Mouse (Mus musculus) G1E (cell line): ENCODE measurements around the gene Dmrtc1c2. TPM values are rescaled to one million over a fixed set of nuclear protein-coding genes. Genes with fewer than 3 reads are reported as not detected.
"Not testable (repeated sequence)": the region's sequence is repeated elsewhere in the genome, so short reads cannot be mapped to it uniquely, and the experiment has no call there.

Experiments used
- ATAC-seq: 2 replicates; pipeline ENCODE4 v1.8.0; 2016; ENCODE audit warnings: mild to moderate bottlenecking; ENCODE audit not compliant: insufficient number of reproducible peaks, poor library complexity, low FRiP score, severe bottlenecking; ENCODE audit errors: extremely low read depth
- DNase-seq: peaks from one replicate; pipeline ENCODE4 v3.0.0; 2012; ENCODE audit warnings: low spot score
- H3K27me3 ChIP-seq: 2 replicates; pipeline ENCODE4 v1.6.1; 2012; ENCODE audit warnings: mild to moderate bottlenecking, low read length, inconsistent platforms; ENCODE audit not compliant: insufficient read depth
- H3K36me3 ChIP-seq: replicated peaks from 2 replicates; pipeline ENCODE3; 2012; ENCODE audit warnings: mild to moderate bottlenecking, inconsistent platforms
- H3K4me1 ChIP-seq: 2 replicates; pipeline ENCODE4 v1.6.1; 2012; ENCODE audit warnings: low read depth, low read length, inconsistent platforms, mixed read lengths; ENCODE audit not compliant: insufficient read depth
- H3K4me3 ChIP-seq: 2 replicates; pipeline ENCODE4 v1.5.1; 2012; ENCODE audit warnings: low read depth, mild to moderate bottlenecking, inconsistent platforms, low read length, moderate library complexity, mixed read lengths
- H3K9me3 ChIP-seq: replicated peaks from 2 replicates; pipeline ENCODE4 v1.6.1; 2012; ENCODE audit warnings: inconsistent platforms
- CTCF ChIP-seq: IDR thresholded peaks from 2 replicates; pipeline ENCODE4 v1.5.1; 2012; ENCODE audit warnings: low read depth, low read length, inconsistent platforms, mixed read lengths
- GATA1 ChIP-seq: IDR thresholded peaks from 2 replicates; pipeline ENCODE4 v1.6.1; 2012; ENCODE audit warnings: borderline replicate concordance, low read length, inconsistent platforms, mixed read lengths
- GATA2 ChIP-seq: IDR thresholded peaks from 2 replicates; pipeline ENCODE4 v1.6.1; 2012; ENCODE audit warnings: low read depth, low read length, inconsistent platforms, borderline replicate concordance
- POLR2AphosphoS5 ChIP-seq: IDR thresholded peaks from 2 replicates; pipeline ENCODE4 v1.6.1; 2012; ENCODE audit warnings: low read depth, low read length, inconsistent platforms; ENCODE audit not compliant: insufficient replicate concordance
- TAL1 ChIP-seq: conservative IDR thresholded peaks from 2 replicates; pipeline ENCODE4 v1.6.1; 2012; ENCODE audit warnings: low read depth, low read length, inconsistent platforms, mixed read lengths
- polyA plus RNA-seq: library from polyadenylated mRNA; stranded (reverse); fragments of >175 nt; gene quantifications from 2 replicates; pipeline ENCODE4 v1.2.3, GENCODE M21; 2012
- total RNA-seq, 2 experiments: library from RNA; stranded (forward) in 1 of 2; stranded (reverse) in 1 of 2; fragments of 200-1000 nt in 1 of 2; fragments of >200 nt in 1 of 2; fragmentation: Nextera tagmentation in 1 of 2; gene quantifications; 2 replicates each; pipeline ENCODE4 v1.2.3; 2014 to 2017

The Dmrtc1c2 gene
- total RNA-seq (2014; fragmentation: Nextera tagmentation) (not detected in 2 replicates), total RNA-seq (2017) (not detected in 2 replicates), polyA plus RNA-seq (not detected in 2 replicates)

- not testable (repeated sequence) for H3K4me3 ChIP-seq, DNase-seq, H3K36me3 ChIP-seq, H3K4me1 ChIP-seq, ATAC-seq, H3K27me3 ChIP-seq, H3K9me3 ChIP-seq
Measured at GRCm38 (mm10) chrX:102854516-102854915, at the start of gene Dmrtc1c2. TSS of gene Dmrtc1c2 (minus strand) at chrX:102854616.

GRCm38 (mm10) chrX:102867871-102868270 is 13.5 kb upstream of the Dmrtc1c2 start, which contains the start of gene 1700031F05Rik:
TSS of gene 1700031F05Rik (minus strand) at chrX:102867971.
- Histone ChIP-seq H3K9me3 (no peaks in the 10 kb centered on the region), H3K36me3 (no peaks in the 10 kb centered on the region), H3K4me1 (no peaks in the 10 kb centered on the region), H3K27me3 (no peaks in the 10 kb centered on the region), H3K4me3 (no peak within 1 kb of the TSS)
- no peak for TF ChIP-seq POLR2AphosphoS5
- no peak for TF ChIP-seq CTCF
- no peak for TF ChIP-seq TAL1
- TF ChIP-seq GATA1, result no peak
- no peak for TF ChIP-seq GATA2
- ATAC-seq (no peak), DNase-seq (no peak)

GRCm38 (mm10) chrX:102812311-102812710 is 42.1 kb downstream of the Dmrtc1c2 start:
- no peak for ATAC-seq
- H3K27me3 ChIP-seq, result no peaks in the 10 kb centered on the region
- TF ChIP-seq GATA1 (no peak), CTCF (no peak), POLR2AphosphoS5 (no peak), GATA2 (no peak), TAL1 (no peak)
- no peaks in the 10 kb centered on the region for H3K9me3 ChIP-seq
- H3K4me1 ChIP-seq, result no peaks in the 10 kb centered on the region
- H3K4me3 ChIP-seq, result no peak overlapping the region
- no peaks in the 10 kb centered on the region for H3K36me3 ChIP-seq
- DNase-seq, result no peak

GRCm38 (mm10) chrX:102802663-102803062 is 51.8 kb downstream of the Dmrtc1c2 start, which contains the start of gene Dmrtc1c1:
TSS of gene Dmrtc1c1 (plus strand) at chrX:102802963.
- not testable (repeated sequence) for H3K36me3 ChIP-seq, DNase-seq, H3K4me1 ChIP-seq, H3K9me3 ChIP-seq, H3K27me3 ChIP-seq, H3K4me3 ChIP-seq, ATAC-seq

Other genes with a start within 250 kb of the Dmrtc1c2 start
- gene Phka1, start 210.4 kb downstream of the Dmrtc1c2 start, total RNA-seq (2014; fragmentation: Nextera tagmentation), result 7.7 and 8.2 TPM in 2 replicates
- 5.5 and 5.8 TPM in 2 replicates for gene Phka1, start 210.4 kb downstream of the Dmrtc1c2 start, total RNA-seq (2017)
- 1.1 and 1.2 TPM in 2 replicates for gene Phka1, start 210.4 kb downstream of the Dmrtc1c2 start, polyA plus RNA-seq
- not detected in 2 replicates for gene Gm3880, start 167.6 kb downstream of the Dmrtc1c2 start, total RNA-seq (2014; fragmentation: Nextera tagmentation)
- gene Gm3880, start 167.6 kb downstream of the Dmrtc1c2 start, total RNA-seq (2017), result not detected in 2 replicates
- not detected in 2 replicates for gene Gm3880, start 167.6 kb downstream of the Dmrtc1c2 start, polyA plus RNA-seq
- not detected in 2 replicates for gene Gm9112, start 147.0 kb downstream of the Dmrtc1c2 start, total RNA-seq (2014; fragmentation: Nextera tagmentation)
- gene Gm9112, start 147.0 kb downstream of the Dmrtc1c2 start, total RNA-seq (2017), result not detected in 2 replicates
- not detected in 2 replicates for gene Gm9112, start 147.0 kb downstream of the Dmrtc1c2 start, polyA plus RNA-seq
- gene Dmrtc1b, start 146.8 kb downstream of the Dmrtc1c2 start, total RNA-seq (2014; fragmentation: Nextera tagmentation), result not detected in 2 replicates
- gene Dmrtc1b, start 146.8 kb downstream of the Dmrtc1c2 start, total RNA-seq (2017), result not detected in 2 replicates
- not detected in 2 replicates for gene Dmrtc1b, start 146.8 kb downstream of the Dmrtc1c2 start, polyA plus RNA-seq
- not detected in 2 replicates for gene Dmrtc1c1, start 51.7 kb downstream of the Dmrtc1c2 start, total RNA-seq (2014; fragmentation: Nextera tagmentation)
- not detected in 2 replicates for gene Dmrtc1c1, start 51.7 kb downstream of the Dmrtc1c2 start, total RNA-seq (2017)
- not detected in 2 replicates for gene Dmrtc1c1, start 51.7 kb downstream of the Dmrtc1c2 start, polyA plus RNA-seq
- gene 1700031F05Rik, start 13.4 kb upstream of the Dmrtc1c2 start, total RNA-seq (2014; fragmentation: Nextera tagmentation), result not detected in 2 replicates
- not detected in 2 replicates for gene 1700031F05Rik, start 13.4 kb upstream of the Dmrtc1c2 start, total RNA-seq (2017)
- not detected in 2 replicates for gene 1700031F05Rik, start 13.4 kb upstream of the Dmrtc1c2 start, polyA plus RNA-seq
- gene Dmrtc1a, start 54.1 kb upstream of the Dmrtc1c2 start, total RNA-seq (2014; fragmentation: Nextera tagmentation), result not detected in 2 replicates
- gene Dmrtc1a, start 54.1 kb upstream of the Dmrtc1c2 start, total RNA-seq (2017), result not detected in 2 replicates
- gene Dmrtc1a, start 54.1 kb upstream of the Dmrtc1c2 start, polyA plus RNA-seq, result not detected in 2 replicates
- not detected in 2 replicates for gene 1700011M02Rik, start 54.3 kb upstream of the Dmrtc1c2 start, total RNA-seq (2014; fragmentation: Nextera tagmentation)
- gene 1700011M02Rik, start 54.3 kb upstream of the Dmrtc1c2 start, total RNA-seq (2017), result not detected in 2 replicates
- gene 1700011M02Rik, start 54.3 kb upstream of the Dmrtc1c2 start, polyA plus RNA-seq, result not detected in 2 replicates
- gene 1700018G05Rik, start 73.8 kb upstream of the Dmrtc1c2 start, total RNA-seq (2014; fragmentation: Nextera tagmentation), result not detected in 2 replicates
- gene 1700018G05Rik, start 73.8 kb upstream of the Dmrtc1c2 start, total RNA-seq (2017), result not detected in 2 replicates
- gene 1700018G05Rik, start 73.8 kb upstream of the Dmrtc1c2 start, polyA plus RNA-seq, result not detected in 2 replicates